Mouse (Mus musculus) liver, adult 2 months (tissue): Measurements from ENCODE around the gene Fosl1. TPM values are rescaled to one million over a fixed set of nuclear protein-coding genes. Genes with fewer than 3 reads are reported as not detected.

Source experiments
- DNase-seq: peaks from one replicate; pipeline ENCODE4 v3.0.0-alpha.2; 2011; ENCODE audit warnings: low read depth, low spot score; ENCODE audit errors: extremely low read depth
- H3K27ac ChIP-seq: fragments of 200-500 bp; replicated peaks from 2 replicates; pipeline ENCODE4 v1.5.1; 2012; ENCODE audit warnings: low read depth, mild to moderate bottlenecking, control low read depth, inconsistent platforms, low read length; ENCODE audit not compliant: insufficient read depth
- H3K27me3 ChIP-seq: fragments of 200-500 bp; 2 replicates; pipeline ENCODE4 v1.6.1; 2012; ENCODE audit warnings: mild to moderate bottlenecking, moderate library complexity, low read length, inconsistent platforms; ENCODE audit not compliant: control insufficient read depth, insufficient read depth
- H3K36me3 ChIP-seq: fragments of 200-500 bp; 2 replicates; pipeline ENCODE4 v1.6.1; 2012; ENCODE audit warnings: low read length, inconsistent platforms; ENCODE audit not compliant: control insufficient read depth, insufficient read depth
- H3K4me1 ChIP-seq: fragments of 200-500 bp; 2 replicates; pipeline ENCODE4 v1.6.1; 2011; ENCODE audit warnings: low read length; ENCODE audit not compliant: control insufficient read depth, insufficient read depth
- H3K4me3 ChIP-seq: fragments of 200-500 bp; 2 replicates; pipeline ENCODE4 v1.5.1; 2011; ENCODE audit warnings: low read depth, mild to moderate bottlenecking, control low read depth, low read length, moderate library complexity; ENCODE audit not compliant: insufficient read depth
- H3K79me2 ChIP-seq: fragments of 200-500 bp; 2 replicates; pipeline ENCODE4 v1.6.1; 2012; ENCODE audit warnings: inconsistent platforms, mild to moderate bottlenecking, low read length, moderate library complexity; ENCODE audit not compliant: control insufficient read depth, insufficient read depth
- H3K9ac ChIP-seq: fragments of 200-500 bp; 2 replicates; pipeline ENCODE4 v1.6.1; 2012; ENCODE audit warnings: low read depth, mild to moderate bottlenecking, control low read depth, inconsistent platforms, low read length
- CTCF ChIP-seq: fragments of 200-500 bp; IDR thresholded peaks from 2 replicates; pipeline ENCODE4 v1.5.1; 2011; ENCODE audit warnings: low read depth, low read length, control low read depth
- POLR2A ChIP-seq: fragments of 200-500 bp; IDR thresholded peaks from 2 replicates; pipeline ENCODE4 v1.6.1; 2011; ENCODE audit warnings: low read length, control low read depth; ENCODE audit not compliant: insufficient read depth; ENCODE audit errors: extremely low read depth
- WGBS: fragments of 180-500 bp; shearing (Covaris S2); methylation state at CpG from one replicate; pipeline ENCODE4 v1.1.7; 2018; 5-methylcytosine and 5-hydroxymethylcytosine counted together
- polyA plus RNA-seq: library from polyadenylated mRNA; depleted of rRNA; stranded (reverse); fragments of >200 nt; gene quantifications from 2 replicates; pipeline ENCODE4 v1.2.3, GENCODE M21; 2012; rRNA removed
- total RNA-seq: library from RNA; depleted of rRNA; stranded (reverse); fragments of >200 nt; gene quantifications from 2 replicates; pipeline ENCODE4 v1.2.3, GENCODE M21; 2014; rRNA removed

Fosl1 gene
- total and polyA plus RNA-seq, 2 experiments, result not detected

DNA sequence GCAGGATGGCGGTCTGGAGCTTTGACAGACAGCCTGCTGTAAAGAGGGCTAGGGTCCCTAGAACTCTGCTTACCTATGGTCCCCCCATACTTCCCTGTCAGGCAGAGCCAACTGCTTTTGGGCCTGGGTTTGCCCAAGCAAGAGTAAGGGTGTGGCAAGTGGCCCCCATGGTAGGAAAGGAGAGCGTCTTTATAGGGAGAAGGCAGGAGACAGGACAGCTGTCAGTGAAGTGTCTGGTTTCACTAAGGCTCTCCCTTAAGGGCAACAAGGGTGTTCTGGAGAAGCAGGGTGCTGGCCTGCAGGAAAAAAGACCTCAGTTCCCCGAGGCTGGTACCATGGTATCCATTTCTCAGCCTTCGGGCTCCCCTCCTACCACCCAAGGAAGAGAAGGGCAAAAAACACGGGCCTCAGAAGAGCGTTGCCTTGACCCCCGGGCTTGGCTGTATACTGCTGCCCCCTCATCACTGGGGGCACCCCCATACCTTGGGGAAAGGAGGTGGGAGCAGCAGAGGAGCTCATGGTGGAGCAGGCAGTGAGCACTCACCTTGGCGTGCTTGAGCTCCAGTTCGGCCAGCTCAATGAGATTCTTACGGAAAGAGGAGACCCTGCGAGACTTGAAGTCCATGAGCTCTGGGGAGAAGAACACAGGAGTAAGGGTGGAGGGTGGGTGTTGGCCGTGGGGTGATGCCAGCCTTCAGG lies 48.2 kb downstream of the Fosl1 start:
- DNase-seq, result no peak
- no peak overlapping the region for H3K4me3 ChIP-seq
- H3K4me1 ChIP-seq, result no peaks in the 10 kb centered on the region
- TF ChIP-seq POLR2A (no peak), CTCF (no peak)
- WGBS, result 86% methylated on average over 12 of the region's 12 CpGs
- H3K27ac ChIP-seq, result no peak overlapping the region
- H3K27me3 ChIP-seq, result no peaks in the 10 kb centered on the region
- H3K36me3 ChIP-seq, result peaks cover 10% of the 10 kb centered on the region; the same call in 1 of the 2 replicates
- H3K9ac ChIP-seq, result no peak overlapping the region
- peaks cover 4% of the 10 kb centered on the region; the same call in 1 of the 2 replicates for H3K79me2 ChIP-seq

DNA sequence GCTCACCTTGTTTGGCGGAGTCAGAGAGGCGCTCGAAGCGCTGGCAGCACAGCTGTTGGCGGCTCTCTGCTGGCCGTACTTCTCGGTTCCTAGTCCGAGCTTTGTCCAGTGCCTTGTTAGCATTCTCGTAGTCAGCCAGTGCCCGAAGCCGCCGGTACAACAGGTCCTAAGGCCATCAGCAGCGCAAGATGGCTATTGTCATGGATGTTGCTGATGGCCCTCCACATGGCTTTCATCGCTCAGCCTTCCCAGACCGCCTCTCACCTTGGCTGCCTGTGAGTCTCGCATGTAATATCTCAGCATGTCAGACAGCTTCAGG lies 48.7 kb downstream of the Fosl1 start:
- TF ChIP-seq POLR2A (no peak), CTCF (no peak)
- 93% methylated on average over 16 of the region's 16 CpGs for WGBS
- H3K79me2 ChIP-seq, result no peaks in the 10 kb centered on the region
- H3K27me3 ChIP-seq, result no peaks in the 10 kb centered on the region
- H3K27ac ChIP-seq, result no peak overlapping the region
- H3K36me3 ChIP-seq, result peaks cover 10% of the 10 kb centered on the region; the same call in 1 of the 2 replicates
- no peak overlapping the region for H3K4me3 ChIP-seq
- H3K9ac ChIP-seq, result no peak overlapping the region
- DNase-seq, result no peak
- H3K4me1 ChIP-seq, result no peaks in the 10 kb centered on the region

DNA sequence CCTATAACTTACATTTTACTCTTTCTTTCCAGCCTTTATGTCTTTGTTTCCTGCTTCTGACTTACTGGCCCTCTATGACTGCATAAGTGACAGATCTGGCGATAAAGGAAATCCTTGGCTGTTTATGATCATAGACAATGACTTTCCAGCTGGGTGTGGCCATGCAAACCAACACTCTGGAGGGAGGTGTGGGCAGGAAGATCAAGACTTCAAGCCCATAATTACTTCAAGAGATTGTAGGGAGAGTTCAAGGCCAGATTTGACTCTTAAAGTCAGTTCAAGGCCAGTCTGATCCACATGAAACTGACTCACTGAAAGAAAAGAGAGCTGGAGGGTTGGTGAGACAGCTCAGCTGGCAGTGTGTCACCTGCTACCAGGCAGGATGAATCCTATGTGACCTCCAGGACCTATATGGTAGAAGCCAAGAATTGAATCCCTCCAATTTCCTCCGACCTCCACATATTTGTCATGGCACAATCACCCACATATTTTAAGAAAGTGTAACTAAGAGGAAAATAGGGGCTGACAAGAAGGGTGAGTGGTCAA lies 53.1 kb downstream of the Fosl1 start:
- no peaks in the 10 kb centered on the region for H3K79me2 ChIP-seq
- H3K9ac ChIP-seq, result no peak overlapping the region
- no peaks in the 10 kb centered on the region for H3K36me3 ChIP-seq
- no peak overlapping the region for H3K27ac ChIP-seq
- H3K4me1 ChIP-seq, result no peaks in the 10 kb centered on the region
- WGBS, result 85% methylated on average over 2 of the region's 2 CpGs
- TF ChIP-seq POLR2A, result no peak
- TF ChIP-seq CTCF, result no peak
- no peaks in the 10 kb centered on the region for H3K27me3 ChIP-seq
- DNase-seq, result no peak
- no peak overlapping the region for H3K4me3 ChIP-seq

DNA sequence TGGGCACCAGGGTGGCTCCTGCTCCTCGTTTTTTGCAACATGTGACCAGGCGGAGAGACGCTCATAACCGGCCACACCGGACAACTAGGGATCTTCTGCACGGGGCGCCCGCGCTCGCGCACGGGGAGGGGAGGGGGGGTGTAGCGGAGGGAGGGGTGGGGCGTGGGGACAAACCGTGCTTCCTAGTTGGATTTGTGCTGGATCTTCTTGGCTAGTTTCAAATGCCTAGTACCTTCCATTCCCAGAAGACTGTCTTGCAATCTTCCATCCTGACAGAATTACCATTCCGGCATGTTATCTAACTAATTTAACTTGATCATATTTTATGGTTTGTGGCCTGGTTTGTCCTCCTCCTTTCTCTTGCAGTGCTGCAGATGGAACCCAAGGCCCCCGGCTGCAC lies 56.3 kb downstream of the Fosl1 start, which contains the start of gene 1700020D05Rik:
1700020D05Rik (minus strand) TSS at position 101 of the 400 bp plus-strand sequence.
- no peak within 1 kb of the TSS for H3K4me3 ChIP-seq
- H3K36me3 ChIP-seq, result no peaks in the 10 kb centered on the region
- H3K4me1 ChIP-seq, result no peaks in the 10 kb centered on the region
- no peak for DNase-seq
- TF ChIP-seq POLR2A, result no peak
- TF ChIP-seq CTCF, result no peak
- no peak within 1 kb of the TSS for H3K9ac ChIP-seq
- no peaks in the 10 kb centered on the region; the same call in 1 of the 2 replicates for H3K79me2 ChIP-seq
- WGBS, result 79% methylated on average over 17 of the region's 17 CpGs
- H3K27ac ChIP-seq, result no peak within 1 kb of the TSS
- no peaks in the 10 kb centered on the region for H3K27me3 ChIP-seq

Other genes starting within 250 kb of the Fosl1 start
- gene Pacs1, start 174.4 kb upstream of the Fosl1 start, total RNA-seq, result 1.1 and 3.3 TPM in 2 replicates
- 2.4 and 3.0 TPM in 2 replicates for gene Pacs1, start 174.4 kb upstream of the Fosl1 start, polyA plus RNA-seq
- gene Sf3b2, start 152.1 kb upstream of the Fosl1 start, total RNA-seq, result 58.1 and 60.0 TPM in 2 replicates
- 60.8 and 61.4 TPM in 2 replicates for gene Sf3b2, start 152.1 kb upstream of the Fosl1 start, polyA plus RNA-seq
- not detected in 2 replicates for gene Gal3st3, start 149.2 kb upstream of the Fosl1 start, total RNA-seq
- gene Gal3st3, start 149.2 kb upstream of the Fosl1 start, polyA plus RNA-seq, result not detected in 2 replicates
- not detected in 2 replicates for gene Catsper1, start 111.8 kb upstream of the Fosl1 start, total RNA-seq
- 0.05 TPM in 1 of 2 replicates, not detected in the other for gene Catsper1, start 111.8 kb upstream of the Fosl1 start, polyA plus RNA-seq
- not detected in 2 replicates for gene Cst6, start 98.0 kb upstream of the Fosl1 start, total RNA-seq
- gene Cst6, start 98.0 kb upstream of the Fosl1 start, polyA plus RNA-seq, result not detected in 2 replicates
- gene Eif1ad, start 80.8 kb upstream of the Fosl1 start, total RNA-seq, result 12.7 and 14.0 TPM in 2 replicates
- 23.9 and 25.9 TPM in 2 replicates for gene Eif1ad, start 80.8 kb upstream of the Fosl1 start, polyA plus RNA-seq
- gene Banf1, start 80.4 kb upstream of the Fosl1 start, total RNA-seq, result 20.2 and 21.5 TPM in 2 replicates
- 68.5 and 71.2 TPM in 2 replicates for gene Banf1, start 80.4 kb upstream of the Fosl1 start, polyA plus RNA-seq
- 17.5 and 23.2 TPM in 2 replicates for gene Sart1, start 58.8 kb upstream of the Fosl1 start, total RNA-seq
- gene Sart1, start 58.8 kb upstream of the Fosl1 start, polyA plus RNA-seq, result 8.3 TPM in 2 replicates
- gene Tsga10ip, start 45.0 kb upstream of the Fosl1 start, total RNA-seq, result not detected in 2 replicates
- 0.41 TPM in 1 of 2 replicates, not detected in the other for gene Tsga10ip, start 45.0 kb upstream of the Fosl1 start, polyA plus RNA-seq
- 67.4 and 80.5 TPM in 2 replicates for gene Drap1, start 22.6 kb upstream of the Fosl1 start, total RNA-seq
- 57.1 and 59.2 TPM in 2 replicates for gene Drap1, start 22.6 kb upstream of the Fosl1 start, polyA plus RNA-seq
- gene AI837181, start 22.4 kb upstream of the Fosl1 start, total RNA-seq, result 7.8 and 11.5 TPM in 2 replicates
- gene AI837181, start 22.4 kb upstream of the Fosl1 start, polyA plus RNA-seq, result 34.1 and 36.6 TPM in 2 replicates
- gene Ccdc85b, start 10.3 kb downstream of the Fosl1 start, total RNA-seq, result 2.7 and 3.3 TPM in 2 replicates
- 2.4 and 2.6 TPM in 2 replicates for gene Ccdc85b, start 10.3 kb downstream of the Fosl1 start, polyA plus RNA-seq
- gene Fibp, start 13.1 kb downstream of the Fosl1 start, total RNA-seq, result 25.8 and 32.0 TPM in 2 replicates
- 38.5 and 46.6 TPM in 2 replicates for gene Fibp, start 13.1 kb downstream of the Fosl1 start, polyA plus RNA-seq
- gene Ctsw, start 21.0 kb downstream of the Fosl1 start, total RNA-seq, result 0.37 and 0.40 TPM in 2 replicates
- 1.1 and 1.5 TPM in 2 replicates for gene Ctsw, start 21.0 kb downstream of the Fosl1 start, polyA plus RNA-seq
- 4.0 and 4.3 TPM in 2 replicates for gene Efemp2, start 26.4 kb downstream of the Fosl1 start, total RNA-seq
- gene Efemp2, start 26.4 kb downstream of the Fosl1 start, polyA plus RNA-seq, result 7.7 and 8.5 TPM in 2 replicates
- gene Mus81, start 40.9 kb downstream of the Fosl1 start, total RNA-seq, result 8.1 and 10.9 TPM in 2 replicates
- 21.2 and 22.9 TPM in 2 replicates for gene Mus81, start 40.9 kb downstream of the Fosl1 start, polyA plus RNA-seq
- gene Cfl1, start 42.9 kb downstream of the Fosl1 start, total RNA-seq, result 117 and 122 TPM in 2 replicates
- 177 and 193 TPM in 2 replicates for gene Cfl1, start 42.9 kb downstream of the Fosl1 start, polyA plus RNA-seq
- gene 1700020D05Rik, start 56.2 kb downstream of the Fosl1 start, total RNA-seq, result 0.83 and 0.87 TPM in 2 replicates
- 0.30 and 0.59 TPM in 2 replicates for gene 1700020D05Rik, start 56.2 kb downstream of the Fosl1 start, polyA plus RNA-seq
- gene Snx32, start 63.0 kb downstream of the Fosl1 start, total RNA-seq, result 1.6 and 1.8 TPM in 2 replicates
- gene Snx32, start 63.0 kb downstream of the Fosl1 start, polyA plus RNA-seq, result 4.1 and 4.5 TPM in 2 replicates
- gene Ovol1, start 113.1 kb downstream of the Fosl1 start, total RNA-seq, result not detected in 2 replicates
- 0.12 TPM in 1 of 2 replicates, not detected in the other for gene Ovol1, start 113.1 kb downstream of the Fosl1 start, polyA plus RNA-seq
- gene Ap5b1, start 120.5 kb downstream of the Fosl1 start, total RNA-seq, result 2.7 and 2.8 TPM in 2 replicates
- 3.4 and 5.3 TPM in 2 replicates for gene Ap5b1, start 120.5 kb downstream of the Fosl1 start, polyA plus RNA-seq
- 47.9 and 51.4 TPM in 2 replicates for gene Rnaseh2c, start 154.3 kb downstream of the Fosl1 start, total RNA-seq
- 56.3 and 58.0 TPM in 2 replicates for gene Rnaseh2c, start 154.3 kb downstream of the Fosl1 start, polyA plus RNA-seq
- gene Kat5, start 162.7 kb downstream of the Fosl1 start, total RNA-seq, result 15.9 and 16.8 TPM in 2 replicates
- gene Kat5, start 162.7 kb downstream of the Fosl1 start, polyA plus RNA-seq, result 23.0 and 23.6 TPM in 2 replicates
- 7.6 and 13.0 TPM in 2 replicates for gene Rela, start 189.9 kb downstream of the Fosl1 start, total RNA-seq
- gene Rela, start 189.9 kb downstream of the Fosl1 start, polyA plus RNA-seq, result 47.6 and 65.7 TPM in 2 replicates
- 3.4 and 4.4 TPM in 2 replicates for gene Sipa1, start 216.2 kb downstream of the Fosl1 start, total RNA-seq
- gene Sipa1, start 216.2 kb downstream of the Fosl1 start, polyA plus RNA-seq, result 11.8 and 17.9 TPM in 2 replicates
- gene Map3k11, start 241.2 kb downstream of the Fosl1 start, total RNA-seq, result 10.2 and 16.4 TPM in 2 replicates
- 46.2 and 53.6 TPM in 2 replicates for gene Map3k11, start 241.2 kb downstream of the Fosl1 start, polyA plus RNA-seq
- 7.6 and 14.0 TPM in 2 replicates for gene Pcnx3, start 241.4 kb downstream of the Fosl1 start, total RNA-seq
- 44.8 and 63.8 TPM in 2 replicates for gene Pcnx3, start 241.4 kb downstream of the Fosl1 start, polyA plus RNA-seq